Mouse (Mus musculus) megakaryocyte, embryonic 14.5 days (primary cell): ENCODE results near the gene Kcnip1. TPM values are rescaled to one million over a fixed set of nuclear protein-coding genes. Genes with fewer than 3 reads are reported as not detected.

ENCODE experiments used
- H3K27me3 ChIP-seq: replicated peaks from 2 replicates; pipeline ENCODE3; 2012; ENCODE audit warnings: inconsistent platforms
- H3K36me3 ChIP-seq: replicated peaks from 2 replicates; pipeline ENCODE3; 2012; ENCODE audit warnings: low read length, inconsistent platforms, mixed read lengths
- H3K4me1 ChIP-seq: 2 replicates; pipeline ENCODE4 v1.6.1; 2012; ENCODE audit warnings: inconsistent platforms
- H3K4me3 ChIP-seq: replicated peaks from 2 replicates; pipeline ENCODE3; 2012; ENCODE audit warnings: moderate library complexity, mild to moderate bottlenecking, inconsistent platforms
- H3K9me3 ChIP-seq: 2 replicates; pipeline ENCODE4 v1.6.1; 2012; ENCODE audit warnings: inconsistent platforms
- FLI1 ChIP-seq: IDR thresholded peaks from 2 replicates; pipeline ENCODE4 v1.6.1; 2012; ENCODE audit warnings: low read length, inconsistent platforms, mixed read lengths
- GATA1 ChIP-seq: IDR thresholded peaks from 3 replicates; pipeline ENCODE4 v1.6.1; 2012; ENCODE audit warnings: mixed read lengths, low read length, inconsistent platforms, borderline replicate concordance
- polyA plus RNA-seq: library from polyadenylated mRNA; stranded (reverse); fragments of >175 nt; gene quantifications from 2 replicates; pipeline ENCODE4 v1.2.3, GENCODE M21; 2012; ENCODE audit warnings: low replicate concordance; ENCODE audit not compliant: insufficient read depth

Kcnip1 gene
- polyA plus RNA-seq, 1 experiment: not detected

- Histone ChIP-seq H3K27me3 (peaks cover 23% of the 10 kb centered on the region), H3K4me3 (no peak overlapping the region), H3K36me3 (no peaks in the 10 kb centered on the region), H3K9me3 (no peaks in the 10 kb centered on the region), H3K4me1 (no peaks in the 10 kb centered on the region)
- TF ChIP-seq FLI1 (no peak), GATA1 (no peak)
These were observed 385.2 kb downstream of the Kcnip1 start for GRCm38 (mm10) chr11:33607784-33608183.

GRCm38 (mm10) chr11:33603174-33603573 is 389.8 kb downstream of the Kcnip1 start:
- Histone ChIP-seq H3K4me1 (no peaks in the 10 kb centered on the region), H3K9me3 (no peaks in the 10 kb centered on the region), H3K36me3 (no peaks in the 10 kb centered on the region), H3K4me3 (no peak overlapping the region), H3K27me3 (peaks cover 19% of the 10 kb centered on the region)
- TF ChIP-seq GATA1 (no peak), FLI1 (no peak)

DNA sequence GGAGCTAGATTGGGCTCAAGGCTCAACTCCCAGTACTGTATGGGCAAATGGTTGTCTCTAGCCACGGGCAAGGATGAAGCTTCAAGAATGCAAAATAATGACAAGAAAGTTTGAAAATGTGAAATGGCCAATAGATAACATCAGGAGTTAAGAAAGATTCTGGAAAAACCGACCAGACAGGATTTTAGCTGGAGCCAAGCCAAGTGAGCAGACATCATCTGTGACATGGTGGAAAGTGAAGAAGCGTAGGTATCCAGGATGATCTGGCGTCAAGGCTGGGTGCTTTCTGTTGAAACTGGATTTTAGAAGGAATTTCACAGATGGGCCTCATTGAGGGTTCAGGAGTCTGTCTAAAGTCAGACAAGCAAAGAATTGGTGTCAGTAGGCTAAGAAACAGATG is 394.0 kb downstream of the Kcnip1 start, which contains the start of gene D130052B06Rik:
Gene D130052B06Rik, plus strand, starts transcription at position 317 of the 400 bp plus-strand sequence.
- Histone ChIP-seq H3K9me3 (no peaks in the 10 kb centered on the region), H3K4me3 (no peak within 1 kb of the TSS), H3K36me3 (no peaks in the 10 kb centered on the region), H3K27me3 (peaks cover 6% of the 10 kb centered on the region), H3K4me1 (no peaks in the 10 kb centered on the region)
- no peak for TF ChIP-seq GATA1
- no peak for TF ChIP-seq FLI1

DNA sequence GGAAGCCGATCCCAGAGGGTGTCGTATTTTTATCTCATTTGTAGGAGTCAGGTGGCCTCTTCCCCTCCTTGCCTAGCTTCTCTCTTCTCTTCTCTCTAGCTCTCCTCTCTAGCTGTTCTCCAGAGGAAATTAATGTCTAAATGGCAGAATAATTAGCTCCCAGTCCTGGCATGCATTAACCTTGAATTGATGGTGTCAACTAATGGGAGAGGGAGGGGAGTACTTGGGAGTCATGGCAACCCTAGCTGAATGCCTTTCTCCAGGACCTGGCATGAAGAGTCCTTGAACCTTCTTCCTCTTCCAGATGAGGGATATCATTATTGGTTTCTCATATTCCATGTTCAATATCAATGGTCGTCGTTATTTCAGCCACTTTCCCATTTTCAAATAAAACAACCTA is 396.3 kb downstream of the Kcnip1 start:
- Histone ChIP-seq H3K4me1 (no peaks in the 10 kb centered on the region), H3K27me3 (peaks cover 8% of the 10 kb centered on the region), H3K9me3 (no peaks in the 10 kb centered on the region), H3K36me3 (no peaks in the 10 kb centered on the region), H3K4me3 (no peak overlapping the region)
- TF ChIP-seq GATA1 (no peak), FLI1 (no peak)

DNA sequence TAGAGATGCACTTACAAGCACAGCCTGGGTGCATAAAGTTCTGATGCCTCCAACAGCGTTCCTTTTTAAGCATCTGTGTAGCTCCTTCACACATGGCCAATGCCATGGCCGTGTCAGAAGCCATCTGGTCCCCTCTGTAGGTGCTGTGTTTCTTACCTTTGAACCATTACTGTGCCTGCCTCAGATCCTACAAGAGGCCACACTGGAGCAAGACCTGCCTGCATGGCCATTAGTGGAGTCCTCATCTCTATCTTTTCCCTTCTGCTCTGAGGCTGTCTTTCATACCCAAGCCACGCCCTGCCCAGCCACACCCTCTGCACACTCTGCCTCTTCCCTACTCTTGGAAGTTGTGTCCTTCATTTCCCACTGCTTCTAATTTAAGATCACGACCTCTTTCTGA is 400.1 kb downstream of the Kcnip1 start:
- TF ChIP-seq FLI1 (no peak), GATA1 (no peak)
- Histone ChIP-seq H3K4me1 (no peaks in the 10 kb centered on the region), H3K4me3 (no peak overlapping the region), H3K36me3 (no peaks in the 10 kb centered on the region), H3K9me3 (no peaks in the 10 kb centered on the region), H3K27me3 (peaks cover 2% of the 10 kb centered on the region)

DNA sequence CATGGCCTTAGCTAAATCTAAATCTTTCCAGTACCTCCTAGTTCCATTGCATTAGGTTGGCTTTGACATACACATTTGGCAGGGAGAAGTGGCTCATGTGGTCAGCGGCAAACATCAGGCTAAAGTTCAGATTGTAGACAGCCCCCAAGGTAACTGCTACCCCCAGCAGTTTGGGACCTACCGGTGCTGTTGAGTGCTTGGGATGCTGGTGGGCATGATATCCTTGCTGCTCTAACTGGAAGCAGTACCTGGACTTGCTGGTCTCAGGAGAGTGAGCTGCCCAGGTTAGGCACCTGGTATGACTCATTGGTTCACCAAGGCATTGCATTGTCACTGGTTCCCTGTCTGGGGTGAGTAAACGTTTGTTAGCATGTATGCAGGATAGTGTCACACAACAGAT is 402.2 kb downstream of the Kcnip1 start:
- Histone ChIP-seq H3K27me3 (peaks cover 2% of the 10 kb centered on the region), H3K9me3 (no peaks in the 10 kb centered on the region), H3K4me3 (no peak overlapping the region), H3K4me1 (no peaks in the 10 kb centered on the region), H3K36me3 (no peaks in the 10 kb centered on the region)
- no peak for TF ChIP-seq FLI1

- Histone ChIP-seq H3K9me3 (no peaks in the 10 kb centered on the region), H3K36me3 (no peaks in the 10 kb centered on the region), H3K4me1 (no peaks in the 10 kb centered on the region), H3K27me3 (no peaks in the 10 kb centered on the region), H3K4me3 (no peak overlapping the region)
- TF ChIP-seq FLI1 (no peak), GATA1 (no peak)
These were observed 406.3 kb downstream of the Kcnip1 start for GRCm38 (mm10) chr11:33586614-33587013.

DNA sequence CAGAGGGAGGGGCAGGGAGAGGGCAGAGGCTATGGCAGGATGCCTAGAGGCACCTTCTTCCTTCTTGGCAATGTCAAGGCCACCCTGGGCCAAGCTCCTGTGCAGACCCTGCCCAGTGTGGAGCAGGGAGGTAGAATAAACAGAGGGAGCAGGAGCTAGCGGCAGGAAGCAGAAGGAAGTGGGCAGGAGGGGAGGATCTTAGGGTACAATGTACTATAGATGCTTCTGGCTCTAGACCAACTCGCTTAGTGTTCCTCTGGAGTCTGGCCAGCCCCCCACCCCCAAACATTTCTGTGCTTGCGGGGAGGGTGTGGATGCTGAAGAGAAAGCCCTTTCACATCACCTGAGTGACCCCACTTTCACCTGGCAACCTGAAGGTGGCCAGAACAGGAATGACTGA is 413.3 kb downstream of the Kcnip1 start:
- Histone ChIP-seq H3K36me3 (no peaks in the 10 kb centered on the region), H3K4me3 (no peak overlapping the region), H3K4me1 (no peaks in the 10 kb centered on the region), H3K9me3 (no peaks in the 10 kb centered on the region), H3K27me3 (peaks cover 7% of the 10 kb centered on the region)
- TF ChIP-seq GATA1 (no peak), FLI1 (no peak)

Other genes with a start within 250 kb of the Kcnip1 start
- not detected in 2 replicates for gene Kcnmb1, start 30.1 kb downstream of the Kcnip1 start, polyA plus RNA-seq
- 68.0 and 131 TPM in 2 replicates for gene Lcp2, start 53.8 kb upstream of the Kcnip1 start, polyA plus RNA-seq
- not detected in 2 replicates for gene 4930469K13Rik, start 105.4 kb upstream of the Kcnip1 start, polyA plus RNA-seq
- gene Foxi1, start 214.9 kb upstream of the Kcnip1 start, polyA plus RNA-seq: not detected in 2 replicates